Mouse (Mus musculus) bone marrow, adult 2 months (tissue): ENCODE data around the gene Ctf2.

ENCODE experiments used
- CTCF ChIP-seq: fragments of 200-500 bp; IDR thresholded peaks from 2 replicates; pipeline ENCODE4 v1.5.1; 2011; ENCODE audit warnings: low read length, control low read depth; ENCODE audit not compliant: control insufficient read depth, insufficient read depth
- POLR2A ChIP-seq: fragments of 200-500 bp; IDR thresholded peaks from 2 replicates; pipeline ENCODE4 v1.6.1; 2011; ENCODE audit warnings: low read depth, mild to moderate bottlenecking, control low read depth, low read length, borderline replicate concordance; ENCODE audit not compliant: control insufficient read depth

DNA sequence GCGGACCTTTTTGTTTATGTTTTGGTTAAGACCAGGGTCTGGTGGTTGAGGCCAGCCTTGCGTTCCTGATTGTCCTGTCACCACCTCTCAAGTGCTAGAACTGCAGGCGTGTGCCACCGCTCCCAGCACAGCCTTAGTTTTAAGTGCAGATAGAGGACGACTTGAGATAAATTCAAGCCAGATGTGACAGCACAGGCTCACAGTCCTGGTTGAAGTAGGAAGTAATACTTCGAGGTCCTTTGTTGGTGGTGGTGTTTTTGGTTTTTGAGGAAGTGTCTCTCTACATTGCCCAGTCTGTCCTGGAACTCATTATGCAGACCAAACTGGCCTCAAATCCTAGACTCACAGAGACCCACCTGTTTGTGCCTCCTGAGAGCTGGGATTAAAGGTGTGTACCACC lies 27.8 kb upstream of the Ctf2 start:
- no peak for TF ChIP-seq CTCF
- no peak for TF ChIP-seq POLR2A
